Mouse (Mus musculus): Measurements from ENCODE around the gene Fam136a. TPM values are rescaled to one million over a fixed set of nuclear protein-coding genes. Genes with fewer than 3 reads are reported as not detected.

Gene Fam136a
- total and polyA plus RNA-seq, 2 experiments from 2014 or later = 42.2 to 63.7 TPM

GRCm38 (mm10) chr6:86402681-86403607 is 37.5 kb downstream of the Fam136a start:
- Histone ChIP-seq H3K36me3 (ENCODE audit: insufficient read depth, low read length) (no peaks in the 10 kb centered on the region), H3K9ac (replicated peaks; ENCODE audit: low read length) (peak overlapping the region; percentile 99; the same call in 1 of the 2 replicates), H3K27me3 (ENCODE audit: insufficient read depth, low read length) (no peaks in the 10 kb centered on the region), H3K9me3 (ENCODE audit: low read length) (no peaks in the 10 kb centered on the region), H3K27ac (no peak overlapping the region), H3K4me1 (ENCODE audit: insufficient read depth, low read length) (peaks cover 12% of the 10 kb centered on the region), H3K4me3 (ENCODE audit: low read length) (peak overlapping the region; percentile 89), H3K4me2 (ENCODE audit: low read depth, low read length) (peak overlapping the region; percentile 66)
- ATAC-seq (no peak), DNase-seq (ENCODE audit: low spot score) (peak; percentile 12)
- 33% methylated on average over 12 of the region's 12 CpGs for WGBS
- no peak for TF ChIP-seq CTCF (IDR thresholded peaks at IDR 0.05; ENCODE audit: low read depth)

GRCm38 (mm10) chr6:86403728-86404099 is 38.3 kb downstream of the Fam136a start:
- Histone ChIP-seq H3K4me2 (ENCODE audit: low read depth, low read length) (peak overlapping the region; percentile 66), H3K27me3 (ENCODE audit: insufficient read depth, low read length) (no peaks in the 10 kb centered on the region), H3K27ac (peak overlapping the region; percentile 100), H3K36me3 (ENCODE audit: insufficient read depth, low read length) (no peaks in the 10 kb centered on the region), H3K4me1 (ENCODE audit: insufficient read depth, low read length) (peaks cover 12% of the 10 kb centered on the region), H3K4me3 (ENCODE audit: low read length) (peak overlapping the region; percentile 89), H3K9ac (replicated peaks; ENCODE audit: low read length) (peak overlapping the region; percentile 99), H3K9me3 (ENCODE audit: low read length) (no peaks in the 10 kb centered on the region)
- peak; percentile 85 for ATAC-seq
- TF ChIP-seq CTCF (IDR thresholded peaks at IDR 0.05; ENCODE audit: low read depth) = no peak
- peak; percentile 89 for DNase-seq (ENCODE audit: low spot score)
- under 1% methylated on average over 15 of the region's 15 CpGs for WGBS

- no peaks in the 10 kb centered on the region for H3K27me3 ChIP-seq (ENCODE audit: insufficient read depth, low read length)
- H3K27ac ChIP-seq = peak within 1 kb of the TSS; percentile 100
- H3K9ac ChIP-seq (replicated peaks; ENCODE audit: low read length) = peak within 1 kb of the TSS; percentile 99
- WGBS = under 1% methylated on average over 61 of the region's 62 CpGs
- H3K4me2 ChIP-seq (ENCODE audit: low read depth, low read length) = peak within 1 kb of the TSS; percentile 66
- peaks cover 12% of the 10 kb centered on the region for H3K4me1 ChIP-seq (ENCODE audit: insufficient read depth, low read length)
- TF ChIP-seq CTCF (IDR thresholded peaks at IDR 0.05; ENCODE audit: low read depth) = 0 out of 2 replicates have a peak, but pooled peaks have one; percentile 0
- no peaks in the 10 kb centered on the region for H3K9me3 ChIP-seq (ENCODE audit: low read length)
- H3K4me3 ChIP-seq (ENCODE audit: low read length) = peak within 1 kb of the TSS; percentile 89
- peak; percentile 98 for ATAC-seq
- H3K36me3 ChIP-seq (ENCODE audit: insufficient read depth, low read length) = no peaks in the 10 kb centered on the region
- peak; percentile 100 for DNase-seq (ENCODE audit: low spot score)
These were observed 38.8 kb downstream of the Fam136a start, which contains the start of gene Tia1 for GRCm38 (mm10) chr6:86404100-86404861. Tia1 (plus strand) TSS chr6:86404219.

- ATAC-seq (no peak), DNase-seq (ENCODE audit: low spot score) (peak; percentile 15)
- no peak for TF ChIP-seq CTCF (IDR thresholded peaks at IDR 0.05; ENCODE audit: low read depth)
- no peaks in the 10 kb centered on the region for H3K36me3 ChIP-seq (ENCODE audit: insufficient read depth, low read length)
- no peaks in the 10 kb centered on the region for H3K27me3 ChIP-seq (ENCODE audit: insufficient read depth, low read length)
- H3K4me3 ChIP-seq (ENCODE audit: low read length) = peak overlapping the region; percentile 89
- peak overlapping the region; percentile 100 for H3K27ac ChIP-seq
- WGBS = 0% methylated on average over 11 of the region's 11 CpGs
- H3K9ac ChIP-seq (replicated peaks; ENCODE audit: low read length) = peak overlapping the region; percentile 99
- H3K4me2 ChIP-seq (ENCODE audit: low read depth, low read length) = peak overlapping the region; percentile 66
- peaks cover 12% of the 10 kb centered on the region for H3K4me1 ChIP-seq (ENCODE audit: insufficient read depth, low read length)
- no peaks in the 10 kb centered on the region for H3K9me3 ChIP-seq (ENCODE audit: low read length)
These were observed 39.5 kb downstream of the Fam136a start for GRCm38 (mm10) chr6:86404996-86405395.

GRCm38 (mm10) chr6:86406306-86406705 is 40.9 kb downstream of the Fam136a start:
- ATAC-seq = no peak
- Histone ChIP-seq H3K4me2 (ENCODE audit: low read depth, low read length) (peak overlapping the region; percentile 66), H3K27ac (no peak overlapping the region), H3K9me3 (ENCODE audit: low read length) (no peaks in the 10 kb centered on the region), H3K27me3 (ENCODE audit: insufficient read depth, low read length) (no peaks in the 10 kb centered on the region), H3K4me1 (ENCODE audit: insufficient read depth, low read length) (peaks cover 8% of the 10 kb centered on the region), H3K4me3 (ENCODE audit: low read length) (peak overlapping the region; percentile 89), H3K36me3 (ENCODE audit: insufficient read depth, low read length) (no peaks in the 10 kb centered on the region), H3K9ac (replicated peaks; ENCODE audit: low read length) (no peak overlapping the region)
- no peak for TF ChIP-seq CTCF (IDR thresholded peaks at IDR 0.05; ENCODE audit: low read depth)
- DNase-seq (ENCODE audit: low spot score) = no peak

GRCm38 (mm10) chr6:86418711-86419110 is 53.3 kb downstream of the Fam136a start:
- Histone ChIP-seq H3K9me3 (ENCODE audit: low read length) (no peaks in the 10 kb centered on the region), H3K27me3 (ENCODE audit: insufficient read depth, low read length) (no peaks in the 10 kb centered on the region), H3K27ac (no peak overlapping the region), H3K4me3 (ENCODE audit: low read length) (no peak overlapping the region), H3K4me1 (ENCODE audit: insufficient read depth, low read length) (no peaks in the 10 kb centered on the region), H3K36me3 (ENCODE audit: insufficient read depth, low read length) (peaks cover 51% of the 10 kb centered on the region), H3K4me2 (ENCODE audit: low read depth, low read length) (no peak overlapping the region), H3K9ac (replicated peaks; ENCODE audit: low read length) (no peak overlapping the region)
- no peak for DNase-seq (ENCODE audit: low spot score)
- no peak for ATAC-seq
- WGBS = 92% methylated on average over 6 of the region's 6 CpGs
- TF ChIP-seq CTCF (IDR thresholded peaks at IDR 0.05; ENCODE audit: low read depth) = no peak
